Mouse (Mus musculus) spleen, adult 2 months (tissue): ENCODE results near the gene Rgl2. TPM values are rescaled to one million over a fixed set of nuclear protein-coding genes. Genes with fewer than 3 reads are reported as not detected.
A peak's percentile ranks its signal among the peaks of the same experiment; 100 is the strongest.

Experiments
- DNase-seq, 2 experiments: peaks; one replicate each; pipeline versions ENCODE4 v3.0.0 to v3.0.0-alpha.2; 2012 to 2021; ENCODE audit warnings: low spot score in 2 of 2, low read depth in 1 of 2
- H3K27ac ChIP-seq: fragments of 200-500 bp; 2 replicates; pipeline ENCODE4 v1.5.1; 2012; ENCODE audit warnings: low read length, inconsistent platforms; ENCODE audit not compliant: insufficient read depth
- H3K27me3 ChIP-seq: fragments of 200-500 bp; 2 replicates; pipeline ENCODE4 v1.6.1; 2012; ENCODE audit warnings: mild to moderate bottlenecking, moderate library complexity, low read length, inconsistent platforms; ENCODE audit not compliant: control insufficient read depth, insufficient read depth
- H3K36me3 ChIP-seq: fragments of 200-500 bp; 2 replicates; pipeline ENCODE4 v1.6.1; 2012; ENCODE audit warnings: mild to moderate bottlenecking, low read length, inconsistent platforms; ENCODE audit not compliant: control insufficient read depth, insufficient read depth
- H3K4me1 ChIP-seq: fragments of 200-500 bp; 2 replicates; pipeline ENCODE4 v1.6.1; 2011; ENCODE audit warnings: inconsistent platforms; ENCODE audit not compliant: control insufficient read depth, insufficient read depth, insufficient read length
- H3K4me3 ChIP-seq: fragments of 200-500 bp; 2 replicates; pipeline ENCODE4 v1.5.1; 2011; ENCODE audit warnings: mild to moderate bottlenecking, inconsistent platforms; ENCODE audit not compliant: insufficient read depth, insufficient read length; ENCODE audit errors: extremely low read depth
- CTCF ChIP-seq: fragments of 200-500 bp; IDR thresholded peaks from 2 replicates; pipeline ENCODE4 v1.5.1; 2011; ENCODE audit warnings: mild to moderate bottlenecking, inconsistent platforms; ENCODE audit not compliant: insufficient read depth, insufficient read length, insufficient replicate concordance; ENCODE audit errors: extremely low read depth
- POLR2A ChIP-seq: fragments of 200-500 bp; IDR thresholded peaks from 2 replicates; pipeline ENCODE4 v1.6.1; 2011; ENCODE audit warnings: low read depth, low read length, inconsistent platforms
- WGBS: fragments of 180-500 bp; shearing (Covaris S2); methylation state at CpG from one replicate; pipeline ENCODE4 v1.1.7; 2018; 5-methylcytosine and 5-hydroxymethylcytosine counted together
- polyA plus RNA-seq: library from polyadenylated mRNA; depleted of rRNA; stranded (reverse); fragments of >200 nt; gene quantifications from 2 replicates; pipeline ENCODE4 v1.2.3, GENCODE M21; 2012

The Rgl2 gene
- polyA plus RNA-seq, 1 experiment = 234 TPM

- WGBS = 96% methylated on average over 11 of the region's 11 CpGs
- no peak overlapping the region for H3K27ac ChIP-seq
- peaks cover 37% of the 10 kb centered on the region for H3K36me3 ChIP-seq
Observed at GRCm38 (mm10) chr17:33931947-33932346, 2.6 kb downstream of the Rgl2 start.

GRCm38 (mm10) chr17:33932448-33932847 lies 3.1 kb downstream of the Rgl2 start:
- H3K27ac ChIP-seq = no peak overlapping the region
- no peak for DNase-seq
- H3K36me3 ChIP-seq = peaks cover 41% of the 10 kb centered on the region
- no peaks in the 10 kb centered on the region for H3K27me3 ChIP-seq
- H3K4me3 ChIP-seq = no peak overlapping the region
- 91% methylated on average over 14 of the region's 14 CpGs for WGBS
- no peak for TF ChIP-seq POLR2A
- no peak for TF ChIP-seq CTCF
- H3K4me1 ChIP-seq = peaks cover 4% of the 10 kb centered on the region; the same call in 1 of the 2 replicates

More at GRCm38 (mm10) chr17:33931947-33932346, 2.6 kb downstream of the Rgl2 start:
- TF ChIP-seq CTCF (no peak), POLR2A (no peak)
- peaks cover 4% of the 10 kb centered on the region; the same call in 1 of the 2 replicates for H3K4me1 ChIP-seq
- DNase-seq = no peak
- no peak overlapping the region for H3K4me3 ChIP-seq
- H3K27me3 ChIP-seq = no peaks in the 10 kb centered on the region

GRCm38 (mm10) chr17:33932970-33933369 lies 3.6 kb downstream of the Rgl2 start:
- H3K36me3 ChIP-seq = peaks cover 42% of the 10 kb centered on the region
- no peak overlapping the region for H3K4me3 ChIP-seq
- peaks cover 4% of the 10 kb centered on the region; the same call in 1 of the 2 replicates for H3K4me1 ChIP-seq
- no peak for TF ChIP-seq CTCF
- TF ChIP-seq POLR2A = no peak
- DNase-seq = no peak
- WGBS = 95% methylated on average over 15 of the region's 15 CpGs
- no peaks in the 10 kb centered on the region for H3K27me3 ChIP-seq
- H3K27ac ChIP-seq = no peak overlapping the region

- Histone ChIP-seq H3K4me1 (peaks cover 10% of the 10 kb centered on the region; the same call in 1 of the 2 replicates), H3K27ac (no peak overlapping the region), H3K36me3 (peaks cover 43% of the 10 kb centered on the region), H3K27me3 (no peaks in the 10 kb centered on the region), H3K4me3 (no peak overlapping the region)
- TF ChIP-seq POLR2A = no peak
- no peak for TF ChIP-seq CTCF
- no peak for DNase-seq
- 90% methylated on average over 21 of the region's 21 CpGs for WGBS
Observed at GRCm38 (mm10) chr17:33935422-33936055, 6.2 kb downstream of the Rgl2 start.

GRCm38 (mm10) chr17:33936993-33937392 lies 7.7 kb downstream of the Rgl2 start:
- peaks cover 14% of the 10 kb centered on the region; the same call in 1 of the 2 replicates for H3K4me1 ChIP-seq
- TF ChIP-seq POLR2A (no peak), CTCF (no peak)
- WGBS = 93% methylated on average over 15 of the region's 15 CpGs
- no peaks in the 10 kb centered on the region for H3K27me3 ChIP-seq
- H3K4me3 ChIP-seq = no peak overlapping the region
- H3K27ac ChIP-seq = no peak overlapping the region
- DNase-seq = no peak
- peaks cover 42% of the 10 kb centered on the region for H3K36me3 ChIP-seq

- no peak for TF ChIP-seq POLR2A
- TF ChIP-seq CTCF = no peak
- 82% methylated on average over 11 of the region's 11 CpGs for WGBS
- Histone ChIP-seq H3K4me3 (no peak overlapping the region), H3K27me3 (no peaks in the 10 kb centered on the region), H3K27ac (no peak overlapping the region), H3K4me1 (peaks cover 14% of the 10 kb centered on the region; the same call in 1 of the 2 replicates), H3K36me3 (peaks cover 29% of the 10 kb centered on the region)
- no peak for DNase-seq
Observed at GRCm38 (mm10) chr17:33938783-33939182, 9.4 kb downstream of the Rgl2 start.

- WGBS = under 1% methylated on average over 36 of the region's 36 CpGs
- Histone ChIP-seq H3K4me1 (peaks cover 14% of the 10 kb centered on the region; the same call in 1 of the 2 replicates), H3K36me3 (peaks cover 32% of the 10 kb centered on the region), H3K27me3 (no peaks in the 10 kb centered on the region), H3K4me3 (peak within 1 kb of the TSS; percentile 99), H3K27ac (peak within 1 kb of the TSS; percentile 66)
- TF ChIP-seq POLR2A (peak; percentile 31; the same call in 1 of the 2 replicates), CTCF (no peak)
- DNase-seq = peak; percentile 84 to 87
Observed at GRCm38 (mm10) chr17:33940206-33940805, 11.0 kb downstream of the Rgl2 start, which contains the start of the genes Pfdn6 and Wdr46. Gene Pfdn6, minus strand, starts transcription at chr17:33940343. Gene Wdr46, plus strand, starts transcription at chr17:33940660.
